In the genomic region with DNA sequence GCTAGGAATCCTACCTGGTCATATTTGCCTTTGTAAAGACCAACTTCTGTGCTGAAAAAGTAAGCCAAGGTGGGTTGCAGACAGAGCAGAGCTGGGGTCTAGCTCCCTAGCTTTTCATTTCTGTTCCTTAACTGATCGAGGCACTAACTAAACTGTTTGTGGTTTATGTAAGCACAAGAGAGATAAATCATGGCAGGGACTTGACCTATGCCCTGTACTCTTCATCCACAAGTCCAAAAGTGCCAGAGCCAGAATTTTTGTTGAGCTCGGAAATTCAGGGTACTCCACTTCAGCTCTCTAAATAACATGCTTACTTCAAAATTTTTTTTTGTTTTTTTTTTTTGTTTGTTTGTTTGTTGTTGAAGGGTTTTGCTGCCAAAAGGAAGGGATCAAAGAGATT, we compare ENCODE assay signal across 13 mouse cellular contexts. TPM values are rescaled to one million over a fixed set of nuclear protein-coding genes. Genes with fewer than 3 reads are reported as not detected.
A peak's percentile ranks its signal among the peaks of the same experiment; 100 is the strongest.
DNase-seq lines count a peak whose midpoint lies in the region; ATAC-seq and TF ChIP-seq lines count a peak whose summit lies in the region.
"Had no signal": no experiment of that assay in that cellular context is flagged by ENCODE, and none has a peak within 500 bp of the region (broad histone marks: within the 10 kb centered on the region; RNA-seq: fewer than 3 reads in every experiment).

No protein-coding gene starts in this region.

- H3K9ac ChIP-seq in neural tube, embryonic 12.5 days = 0 out of 2 replicates have a peak overlapping the region, but pooled peaks have one; percentile 21
- 0 out of 2 replicates have a peak overlapping the region, but pooled peaks have one; percentile 32 for H3K9ac ChIP-seq in stomach, postnatal 0 days (ENCODE audit: low read length)
- H3K9ac ChIP-seq: hindbrain, embryonic 15.5 days had no signal

- no peak for TF ChIP-seq EP300 in stomach, postnatal 0 days (optimal IDR thresholded peaks at IDR 0.05)

- TF ChIP-seq CTCF in gastrocnemius, adult 2 months (IDR thresholded peaks at IDR 0.05) = no peak
- TF ChIP-seq CTCF in stomach, postnatal 0 days (IDR thresholded peaks at IDR 0.05; ENCODE audit: low read depth) = no peak

- no peaks in the 10 kb centered on the region for H3K36me3 ChIP-seq in neural tube, embryonic 12.5 days
- H3K36me3 ChIP-seq in stomach, postnatal 0 days (ENCODE audit: control insufficient read depth, insufficient read depth, low read length) = no peaks in the 10 kb centered on the region
- H3K36me3 ChIP-seq: hindbrain, embryonic 15.5 days had no signal

- peak overlapping the region; percentile 21 for H3K4me3 ChIP-seq in gastrocnemius, adult 2 months
- H3K4me3 ChIP-seq in neural tube, embryonic 12.5 days = no peak overlapping the region
- no peak overlapping the region for H3K4me3 ChIP-seq in stomach, postnatal 0 days (ENCODE audit: low read depth, low read length)
- H3K4me3 ChIP-seq: forebrain, embryonic 10.5 days; hindbrain, embryonic 15.5 days had no signal

- H3K27me3 ChIP-seq in neural tube, embryonic 12.5 days (replicated peaks) = no peaks in the 10 kb centered on the region
- no peaks in the 10 kb centered on the region for H3K27me3 ChIP-seq in stomach, postnatal 0 days (ENCODE audit: control insufficient read depth, insufficient read depth, low read length)
- H3K27me3 ChIP-seq: hindbrain, embryonic 15.5 days; Patski had no signal

- no peak overlapping the region for H3K4me2 ChIP-seq in neural tube, embryonic 12.5 days (replicated peaks)
- no peak overlapping the region for H3K4me2 ChIP-seq in stomach, postnatal 0 days (replicated peaks; ENCODE audit: low read depth)
- H3K4me2 ChIP-seq: hindbrain, embryonic 15.5 days had no signal

- intact Hi-C loops in gastrocnemius, adult 2 months (cut with DNase I) = loop anchor here (10.0 kb wide), 1 partner anchor 338 kb away; a partner anchor contains a TSS

- H3K4me1 ChIP-seq in neural tube, embryonic 12.5 days = peaks cover 39% of the 10 kb centered on the region
- H3K4me1 ChIP-seq in stomach, postnatal 0 days (replicated peaks; ENCODE audit: control insufficient read depth, insufficient read depth) = peaks cover 11% of the 10 kb centered on the region

- no peak for DNase-seq in gastrocnemius, adult 2 months
- DNase-seq in gastrocnemius, adult 8-10 months (ENCODE audit: low spot score in 2 of 2) = no peak
- no peak for DNase-seq in neural tube, embryonic 10.5 days (ENCODE audit: extremely low spot score, low spot score)
- peak; percentile 56 to 70 for DNase-seq in kidney, postnatal 25 days
- no peak for DNase-seq in stomach, postnatal 0 days (ENCODE audit: low spot score)
- DNase-seq in right cerebral cortex, postnatal 14 days = no peak
- no peak for DNase-seq in embryo, embryonic 11 days
- DNase-seq: adrenal gland, postnatal 25 days had no signal

- 45% methylated on average over 2 of the region's 2 CpGs for WGBS in neural tube, embryonic 12.5 days
- 25% methylated on average over 2 of the region's 2 CpGs for WGBS in stomach, postnatal 0 days

- H3K9me3 ChIP-seq in neural tube, embryonic 12.5 days = no peaks in the 10 kb centered on the region
- no peaks in the 10 kb centered on the region for H3K9me3 ChIP-seq in stomach, postnatal 0 days (ENCODE audit: control insufficient read depth, low read length)
- H3K9me3 ChIP-seq: forebrain, embryonic 10.5 days; hindbrain, embryonic 15.5 days had no signal

- peak overlapping the region; percentile 84 for H3K27ac ChIP-seq in gastrocnemius, adult 2 months
- H3K27ac ChIP-seq in neural tube, embryonic 12.5 days = no peak overlapping the region
- peak overlapping the region; percentile 20; the same call in 1 of the 2 replicates for H3K27ac ChIP-seq in stomach, postnatal 0 days (replicated peaks)
- H3K27ac ChIP-seq: forebrain, embryonic 10.5 days; hindbrain, embryonic 15.5 days; left cerebral cortex, adult 2 months had no signal

- no peak for ATAC-seq in neural tube, embryonic 12.5 days (ENCODE audit: low FRiP score, low read depth)
- no peak for ATAC-seq in stomach, postnatal 0 days (ENCODE audit: low FRiP score, low TSS enrichment)
- ATAC-seq: Patski had no signal

RNA-seq across cellular contexts. Expression of a gene that starts 5.5 kb away (rescaled TPM):
- total RNA-seq in gastrocnemius, adult 2 months (2021) = 10 to 100 TPM; 87.8 to 99.6 TPM
- 100 to 1,000 TPM; 107 to 121 (median 113) TPM for total RNA-seq in gastrocnemius, adult 8-10 months (2022)
- 40.8 and 42.7 TPM in 2 replicates for polyA plus RNA-seq in neural tube, embryonic 12.5 days (2016; fragmentation: Nextera tagmentation; extraction: Ambion mirVana)
- polyA plus RNA-seq in stomach, postnatal 0 days (2015; fragmentation: Nextera tagmentation; extraction: Ambion mirVana) = 31.4 and 33.4 TPM in 2 replicates

RNA-seq across cellular contexts. Expression of a gene that starts 6.6 kb away (rescaled TPM):
- total RNA-seq in gastrocnemius, adult 2 months (2021) = under 1 TPM; 0.38 to 0.50 TPM
- total RNA-seq in gastrocnemius, adult 8-10 months (2022) = under 1 TPM in 3 of 4 experiments, not detected in 1; 0.10 to 0.63 (median 0.46) TPM
- 0.45 and 0.75 TPM in 2 replicates for polyA plus RNA-seq in neural tube, embryonic 12.5 days (2016; fragmentation: Nextera tagmentation; extraction: Ambion mirVana)
- 0.24 and 0.50 TPM in 2 replicates for polyA plus RNA-seq in stomach, postnatal 0 days (2015; fragmentation: Nextera tagmentation; extraction: Ambion mirVana)

RNA-seq across cellular contexts. Expression of a gene that starts 29.2 kb away (rescaled TPM):
- under 1 TPM; 0.39 to 0.71 TPM for total RNA-seq in gastrocnemius, adult 2 months (2021)
- 1 to 10 TPM in 1 of 4 experiments, under 1 TPM in 1, not detected in 2; 0.86 to 1.7 TPM for total RNA-seq in gastrocnemius, adult 8-10 months (2022)
- polyA plus RNA-seq in neural tube, embryonic 12.5 days (2016; fragmentation: Nextera tagmentation; extraction: Ambion mirVana) = 2.6 and 3.3 TPM in 2 replicates
- polyA plus RNA-seq in stomach, postnatal 0 days (2015; fragmentation: Nextera tagmentation; extraction: Ambion mirVana) = 1.0 and 1.2 TPM in 2 replicates

Comparison
In these comparisons a context has a peak if more than half of its experiments do, and no peak if none do; other contexts are left out.
1. DNase-seq: peak in kidney, postnatal 25 days (2 of 2); none in gastrocnemius, adult 2 months (single experiment), gastrocnemius, adult 8-10 months (0 of 2), neural tube, embryonic 10.5 days (single experiment), stomach, postnatal 0 days (single experiment), right cerebral cortex, postnatal 14 days (single experiment) and embryo, embryonic 11 days (single experiment).